Mouse (Mus musculus): ENCODE measurements around the gene Ccl8. TPM values are rescaled to one million over a fixed set of nuclear protein-coding genes. Genes with fewer than 3 reads are reported as not detected.

Gene Ccl8
- polyA plus RNA-seq, 1 experiment from 2014 or later: not detected

DNA sequence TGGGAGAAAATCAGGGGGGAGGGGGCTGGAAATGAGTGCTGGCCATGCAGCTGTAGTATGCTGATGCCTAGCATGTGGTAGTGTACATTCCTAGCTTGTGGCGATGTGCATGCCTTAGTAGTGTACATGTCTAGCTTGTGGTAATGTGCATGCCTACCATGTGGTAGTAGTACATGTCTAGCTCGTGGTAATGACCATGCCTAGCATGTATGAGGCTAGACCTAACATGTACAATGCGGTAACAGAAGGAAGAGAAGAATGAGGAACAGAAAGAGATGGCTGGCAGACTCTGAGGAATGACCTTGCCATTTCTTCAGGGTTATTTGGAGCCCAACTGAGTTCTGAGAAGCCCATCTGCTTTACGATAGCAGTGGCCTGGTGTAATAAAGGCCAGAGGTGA lies 13.9 kb upstream of the Ccl8 start:
- Histone ChIP-seq H3K4me1 (no peaks in the 10 kb centered on the region), H3K27ac (replicated peaks) (no peak overlapping the region), H3K36me3 (no peaks in the 10 kb centered on the region), H3K9ac (no peak overlapping the region), H3K27me3 (replicated peaks) (no peaks in the 10 kb centered on the region), H3K9me3 (no peaks in the 10 kb centered on the region), H3K4me3 (no peak overlapping the region), H3K4me2 (no peak overlapping the region)
- WGBS: 74% methylated on average over 4 of the region's 4 CpGs
- no peak for ATAC-seq (ENCODE audit: extremely low read depth, insufficient number of reproducible peaks, low FRiP score, low TSS enrichment)

DNA sequence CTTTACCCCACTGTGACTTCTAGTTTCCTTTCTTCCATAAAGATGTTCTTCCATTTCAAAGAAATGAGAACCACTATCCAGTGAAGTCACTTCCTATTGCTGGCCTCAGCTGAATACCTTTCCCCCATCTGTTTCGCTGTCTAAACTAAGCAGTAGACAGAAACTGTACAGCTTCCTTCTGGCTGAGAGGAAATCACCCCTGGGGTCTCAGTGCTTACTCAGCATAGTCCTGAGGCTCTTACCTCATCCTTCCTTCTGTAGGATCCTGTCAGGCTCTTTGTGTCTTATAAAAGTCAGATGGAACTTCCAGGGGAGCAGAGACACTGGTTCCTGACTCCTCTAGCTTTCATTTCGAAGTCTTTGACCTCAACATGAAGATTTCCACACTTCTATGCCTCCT lies 13.5 kb upstream of the Ccl8 start, which contains the start of gene Ccl12:
Ccl12 (plus strand) TSS at position 317 of the 400 bp plus-strand sequence.
- no peak within 1 kb of the TSS for H3K27ac ChIP-seq (replicated peaks)
- no peaks in the 10 kb centered on the region for H3K9me3 ChIP-seq
- H3K4me1 ChIP-seq: no peaks in the 10 kb centered on the region
- H3K27me3 ChIP-seq (replicated peaks): no peaks in the 10 kb centered on the region
- no peak within 1 kb of the TSS for H3K9ac ChIP-seq
- no peak within 1 kb of the TSS for H3K4me2 ChIP-seq
- no peak within 1 kb of the TSS for H3K4me3 ChIP-seq
- no peaks in the 10 kb centered on the region for H3K36me3 ChIP-seq
- no peak for ATAC-seq (ENCODE audit: extremely low read depth, insufficient number of reproducible peaks, low FRiP score, low TSS enrichment)
- WGBS: 63% methylated on average over 2 of the region's 2 CpGs

DNA sequence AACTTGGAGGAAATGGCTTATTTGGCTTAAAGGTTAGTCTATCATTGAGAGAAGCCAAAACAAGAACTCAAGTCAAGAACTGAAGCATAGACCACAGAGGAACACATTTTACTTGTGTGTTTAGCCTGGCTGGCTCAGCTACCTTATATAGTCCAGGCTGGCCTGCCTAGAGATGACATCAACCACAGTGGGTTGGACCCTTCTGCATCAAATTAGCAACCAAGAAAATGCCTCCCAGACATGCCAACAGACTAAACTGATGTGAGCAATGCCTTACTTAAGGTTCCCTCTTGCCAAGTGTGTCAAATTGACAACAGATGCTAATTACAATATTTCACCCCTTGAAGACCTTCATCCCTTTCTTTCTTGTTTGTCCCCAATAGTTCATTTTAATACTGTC lies 5.4 kb upstream of the Ccl8 start:
- H3K27ac ChIP-seq (replicated peaks): no peak overlapping the region
- no peak overlapping the region for H3K4me2 ChIP-seq
- H3K4me1 ChIP-seq: no peaks in the 10 kb centered on the region
- H3K4me3 ChIP-seq: no peak overlapping the region
- no peaks in the 10 kb centered on the region for H3K36me3 ChIP-seq
- no peaks in the 10 kb centered on the region for H3K9me3 ChIP-seq
- no peak for ATAC-seq (ENCODE audit: extremely low read depth, insufficient number of reproducible peaks, low FRiP score, low TSS enrichment)
- no peaks in the 10 kb centered on the region for H3K27me3 ChIP-seq (replicated peaks)
- H3K9ac ChIP-seq: no peak overlapping the region

DNA sequence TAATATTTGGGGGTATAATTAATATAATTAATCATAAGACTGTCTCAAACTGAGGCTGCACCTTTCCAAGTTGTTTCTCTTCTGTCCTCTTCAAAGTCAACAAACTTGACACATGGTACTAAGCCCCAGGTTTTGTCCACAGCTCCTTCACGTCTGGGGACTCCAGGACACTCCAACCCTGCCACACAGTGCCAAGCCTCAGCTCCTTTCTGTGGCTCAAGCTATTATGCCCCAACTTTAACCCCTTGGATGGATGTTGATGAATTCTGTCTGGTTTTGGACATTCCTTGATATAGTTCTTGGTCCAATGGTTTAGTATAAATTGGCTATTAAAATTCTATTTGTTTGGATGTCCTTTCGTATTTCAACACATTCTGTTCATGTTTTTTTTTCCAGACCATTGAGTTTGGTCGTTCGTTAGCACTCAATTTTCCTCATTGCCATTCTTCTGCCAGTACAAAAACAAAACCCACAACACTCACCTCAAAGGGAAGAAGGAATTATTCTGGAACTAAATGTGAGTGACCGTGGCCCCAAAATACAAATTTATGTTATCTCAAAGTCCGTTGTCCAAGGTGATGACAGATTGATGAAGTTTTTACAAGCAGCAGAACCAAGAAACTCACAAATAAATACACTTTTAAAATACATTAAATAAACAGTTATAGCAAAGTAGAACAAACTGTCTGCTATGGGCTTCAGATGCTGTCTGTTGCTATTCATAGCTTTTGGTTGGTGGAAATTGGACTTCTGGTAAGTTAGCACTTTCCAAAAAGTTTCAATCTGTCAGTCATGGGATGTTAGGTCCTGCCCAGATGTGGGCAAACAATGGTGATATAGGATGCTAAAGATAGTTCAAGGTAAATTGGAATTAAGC lies 4.4 kb upstream of the Ccl8 start:
- Histone ChIP-seq H3K36me3 (no peaks in the 10 kb centered on the region), H3K27me3 (replicated peaks) (no peaks in the 10 kb centered on the region), H3K4me1 (no peaks in the 10 kb centered on the region), H3K4me3 (no peak overlapping the region), H3K27ac (replicated peaks) (no peak overlapping the region), H3K9me3 (no peaks in the 10 kb centered on the region), H3K4me2 (no peak overlapping the region), H3K9ac (no peak overlapping the region)
- ATAC-seq (ENCODE audit: extremely low read depth, insufficient number of reproducible peaks, low FRiP score, low TSS enrichment): no peak
- 53% methylated on average over 6 of the region's 6 CpGs for WGBS

DNA sequence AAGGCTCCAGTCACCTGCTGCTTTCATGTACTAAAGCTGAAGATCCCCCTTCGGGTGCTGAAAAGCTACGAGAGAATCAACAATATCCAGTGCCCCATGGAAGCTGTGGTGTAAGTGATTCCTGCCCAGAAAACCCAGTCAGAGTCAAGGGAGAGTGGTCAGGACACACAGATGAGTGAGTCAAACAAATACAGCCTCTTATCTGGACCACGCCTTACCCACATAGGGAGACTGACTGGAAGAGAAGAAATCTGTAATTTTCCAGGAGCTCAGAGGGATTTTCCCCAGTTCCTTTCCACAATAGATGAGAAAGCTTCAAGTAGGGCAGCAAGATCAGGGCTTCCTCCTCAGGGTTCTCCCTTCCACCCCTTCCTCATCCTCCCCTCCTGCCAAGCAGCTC lies 1.1 kb downstream of the Ccl8 start:
- ATAC-seq (ENCODE audit: extremely low read depth, insufficient number of reproducible peaks, low FRiP score, low TSS enrichment): no peak
- Histone ChIP-seq H3K27ac (replicated peaks) (no peak overlapping the region), H3K27me3 (replicated peaks) (no peaks in the 10 kb centered on the region), H3K9me3 (no peaks in the 10 kb centered on the region), H3K4me2 (no peak overlapping the region), H3K4me1 (no peaks in the 10 kb centered on the region), H3K9ac (no peak overlapping the region), H3K36me3 (no peaks in the 10 kb centered on the region), H3K4me3 (no peak overlapping the region)
- WGBS: 63% methylated on average over 3 of the region's 3 CpGs

DNA sequence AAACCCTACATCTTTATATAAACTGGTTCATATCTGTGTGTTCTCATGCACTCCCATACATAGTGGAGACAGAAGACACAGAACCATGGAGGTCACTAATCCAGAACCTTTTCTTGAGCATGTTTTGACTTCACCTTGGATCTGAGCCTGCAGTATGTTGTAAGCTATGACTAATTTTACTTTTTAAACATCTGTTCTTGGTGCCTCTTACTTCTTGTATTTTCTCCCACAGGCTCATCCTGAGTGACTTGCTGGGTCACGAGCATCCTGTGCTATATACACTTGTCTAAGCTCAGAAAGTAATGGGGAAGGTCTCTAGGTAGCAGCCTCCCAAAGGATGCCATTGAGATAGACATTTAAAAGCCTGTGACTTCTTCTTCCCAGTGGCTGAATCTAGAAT lies 18.0 kb downstream of the Ccl8 start:
- no peaks in the 10 kb centered on the region for H3K4me1 ChIP-seq
- H3K9ac ChIP-seq: no peak overlapping the region
- peaks cover 3% of the 10 kb centered on the region; the same call in 1 of the 2 replicates for H3K9me3 ChIP-seq
- H3K27me3 ChIP-seq (replicated peaks): no peaks in the 10 kb centered on the region
- H3K36me3 ChIP-seq: no peaks in the 10 kb centered on the region
- H3K27ac ChIP-seq (replicated peaks): no peak overlapping the region
- no peak for ATAC-seq (ENCODE audit: extremely low read depth, insufficient number of reproducible peaks, low FRiP score, low TSS enrichment)
- H3K4me2 ChIP-seq: no peak overlapping the region
- H3K4me3 ChIP-seq: no peak overlapping the region
- 56% methylated on average over 1 of the region's 1 CpGs for WGBS

DNA sequence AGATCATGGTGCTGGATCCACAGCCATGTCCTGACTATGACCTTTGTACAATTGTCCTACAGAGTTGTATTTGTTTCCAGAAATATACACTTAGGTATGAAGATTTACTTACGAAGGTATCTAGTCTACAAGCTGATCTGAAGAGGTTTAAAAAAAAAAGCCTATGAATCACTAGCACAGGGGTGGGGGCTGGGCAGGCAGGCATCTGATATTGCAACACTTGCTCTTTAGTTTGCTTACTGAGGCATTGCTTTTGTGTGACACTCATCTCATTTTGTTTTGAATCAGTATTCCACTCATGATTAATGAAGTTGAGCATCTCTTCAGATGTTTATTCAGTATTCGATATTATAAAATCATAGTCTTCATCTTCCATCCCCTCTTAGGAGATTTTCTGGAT lies 21.2 kb downstream of the Ccl8 start:
- Histone ChIP-seq H3K27me3 (replicated peaks) (no peaks in the 10 kb centered on the region), H3K4me1 (no peaks in the 10 kb centered on the region), H3K36me3 (no peaks in the 10 kb centered on the region), H3K9me3 (peaks cover 3% of the 10 kb centered on the region; the same call in 1 of the 2 replicates), H3K4me2 (no peak overlapping the region), H3K9ac (no peak overlapping the region), H3K4me3 (no peak overlapping the region), H3K27ac (replicated peaks) (no peak overlapping the region)
- ATAC-seq (ENCODE audit: extremely low read depth, insufficient number of reproducible peaks, low FRiP score, low TSS enrichment): no peak
- WGBS: 73% methylated on average over 2 of the region's 2 CpGs

DNA sequence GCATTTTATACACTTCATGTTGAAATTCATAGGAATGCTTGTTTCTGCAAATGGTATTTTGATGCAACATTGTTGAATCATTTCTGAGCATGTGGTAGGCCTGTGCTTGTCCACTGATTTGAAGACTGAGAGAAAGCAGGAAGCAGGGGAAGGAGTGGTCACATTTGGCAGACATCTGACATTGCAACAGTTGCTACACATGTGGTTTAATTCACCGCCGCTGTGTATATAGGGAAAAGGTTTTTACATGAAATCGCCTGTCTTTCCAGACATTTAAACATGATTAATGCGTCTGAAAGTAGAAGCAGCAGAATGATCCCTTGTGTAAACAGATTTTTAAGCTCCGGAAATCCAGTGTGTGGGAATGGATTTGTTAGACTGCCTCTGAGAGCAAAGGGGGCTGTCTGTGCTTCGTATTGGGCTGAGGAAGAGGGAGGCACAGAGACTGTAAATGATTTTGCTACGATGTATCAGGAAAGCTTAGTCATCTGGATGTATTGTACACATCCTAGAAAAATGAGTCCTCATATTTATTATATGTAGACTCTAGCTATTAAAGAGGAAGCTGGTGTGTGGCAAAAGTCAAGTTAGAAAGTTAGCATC lies 24.6 kb downstream of the Ccl8 start:
- H3K4me2 ChIP-seq: no peak overlapping the region
- no peaks in the 10 kb centered on the region for H3K4me1 ChIP-seq
- no peaks in the 10 kb centered on the region for H3K36me3 ChIP-seq
- no peaks in the 10 kb centered on the region for H3K9me3 ChIP-seq
- no peak overlapping the region for H3K9ac ChIP-seq
- WGBS: 55% methylated on average over 7 of the region's 7 CpGs
- ATAC-seq (ENCODE audit: extremely low read depth, insufficient number of reproducible peaks, low FRiP score, low TSS enrichment): no peak
- H3K27me3 ChIP-seq (replicated peaks): no peaks in the 10 kb centered on the region
- no peak overlapping the region for H3K27ac ChIP-seq (replicated peaks)
- H3K4me3 ChIP-seq: no peak overlapping the region

DNA sequence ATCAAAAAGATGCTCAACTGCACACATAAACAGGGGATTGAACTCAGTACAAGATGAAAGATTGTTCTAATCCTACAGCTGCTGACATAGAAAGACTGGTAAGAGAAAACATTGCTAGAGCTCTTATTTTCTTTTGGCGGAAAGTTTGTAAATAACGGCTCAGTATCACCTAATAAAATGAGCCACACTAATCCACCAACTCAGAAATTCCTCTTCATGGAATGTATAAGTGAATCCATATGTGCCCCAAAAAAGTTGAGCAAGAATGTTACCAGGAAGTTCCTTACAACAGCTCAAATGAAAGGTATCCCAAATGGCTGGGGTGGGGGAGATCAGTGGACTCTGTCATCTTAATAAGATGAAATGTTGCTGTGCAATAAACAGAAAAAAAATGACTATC lies 44.1 kb downstream of the Ccl8 start:
- ATAC-seq (ENCODE audit: extremely low read depth, insufficient number of reproducible peaks, low FRiP score, low TSS enrichment): no peak
- no peaks in the 10 kb centered on the region for H3K4me1 ChIP-seq

DNA sequence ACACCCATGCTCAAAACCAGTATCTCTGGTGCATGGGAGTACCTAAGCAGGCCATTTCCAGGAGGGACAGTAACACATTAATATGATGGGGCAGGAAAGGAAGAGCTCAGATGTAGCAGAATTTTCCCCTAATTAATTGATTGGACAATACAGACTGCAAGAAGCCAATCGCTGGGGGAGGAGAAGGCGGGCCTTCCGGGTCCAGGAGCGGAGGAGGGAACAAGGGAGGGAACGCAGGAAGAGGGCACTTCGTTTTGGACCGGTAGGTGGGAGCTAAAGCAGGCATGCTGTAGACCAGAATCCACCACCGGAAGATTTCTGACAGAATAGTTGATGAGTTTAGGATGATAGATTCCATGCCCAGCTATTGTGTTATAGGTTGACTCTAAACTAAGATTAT lies 48.3 kb downstream of the Ccl8 start:
- H3K27me3 ChIP-seq (replicated peaks): no peaks in the 10 kb centered on the region
- H3K9me3 ChIP-seq: no peaks in the 10 kb centered on the region
- H3K4me3 ChIP-seq: no peak overlapping the region
- 58% methylated on average over 8 of the region's 8 CpGs for WGBS
- no peak overlapping the region for H3K27ac ChIP-seq (replicated peaks)
- H3K4me1 ChIP-seq: no peaks in the 10 kb centered on the region
- H3K9ac ChIP-seq: no peak overlapping the region
- H3K36me3 ChIP-seq: no peaks in the 10 kb centered on the region
- no peak for ATAC-seq (ENCODE audit: extremely low read depth, insufficient number of reproducible peaks, low FRiP score, low TSS enrichment)
- H3K4me2 ChIP-seq: no peak overlapping the region

More for the DNA sequence above, 44.1 kb downstream of the Ccl8 start:
- H3K27me3 ChIP-seq (replicated peaks): no peaks in the 10 kb centered on the region
- no peak overlapping the region for H3K9ac ChIP-seq
- H3K9me3 ChIP-seq: no peaks in the 10 kb centered on the region
- WGBS: 82% methylated on average over 2 of the region's 2 CpGs
- H3K4me2 ChIP-seq: no peak overlapping the region
- H3K36me3 ChIP-seq: no peaks in the 10 kb centered on the region
- H3K27ac ChIP-seq (replicated peaks): no peak overlapping the region
- H3K4me3 ChIP-seq: no peak overlapping the region

Data from heart, embryonic 13.5 days (tissue).